Mouse (Mus musculus): Measurements from ENCODE around the gene Dpep1.
"Not testable (repeated sequence)": the region's sequence is repeated elsewhere in the genome, so short reads cannot be mapped to it uniquely, and the experiment has no call there.

Dpep1 gene

DNA sequence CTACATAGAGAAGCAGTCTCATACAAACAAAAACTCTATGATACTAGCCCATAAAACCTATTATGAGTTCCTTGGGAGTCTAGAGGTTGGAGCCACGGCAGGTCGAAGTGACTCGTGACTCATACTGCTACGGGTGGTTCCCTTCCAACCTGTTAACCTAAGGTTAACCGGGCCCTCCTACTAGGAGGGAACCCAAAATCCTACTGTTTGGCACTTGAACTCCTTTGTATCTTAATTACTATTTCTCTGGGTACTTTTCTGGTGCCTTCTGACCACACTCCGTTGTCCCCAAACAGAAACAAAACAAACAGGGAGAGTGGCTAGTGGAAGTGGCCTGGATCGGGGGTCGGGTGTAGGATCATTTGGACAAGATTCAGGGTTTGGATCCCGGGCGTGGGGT lies 25.8 kb downstream of the Dpep1 start:
- DNase-seq (ENCODE audit: low read depth in 1 of 2, low spot score in 2 of 2) = no peak

DNA sequence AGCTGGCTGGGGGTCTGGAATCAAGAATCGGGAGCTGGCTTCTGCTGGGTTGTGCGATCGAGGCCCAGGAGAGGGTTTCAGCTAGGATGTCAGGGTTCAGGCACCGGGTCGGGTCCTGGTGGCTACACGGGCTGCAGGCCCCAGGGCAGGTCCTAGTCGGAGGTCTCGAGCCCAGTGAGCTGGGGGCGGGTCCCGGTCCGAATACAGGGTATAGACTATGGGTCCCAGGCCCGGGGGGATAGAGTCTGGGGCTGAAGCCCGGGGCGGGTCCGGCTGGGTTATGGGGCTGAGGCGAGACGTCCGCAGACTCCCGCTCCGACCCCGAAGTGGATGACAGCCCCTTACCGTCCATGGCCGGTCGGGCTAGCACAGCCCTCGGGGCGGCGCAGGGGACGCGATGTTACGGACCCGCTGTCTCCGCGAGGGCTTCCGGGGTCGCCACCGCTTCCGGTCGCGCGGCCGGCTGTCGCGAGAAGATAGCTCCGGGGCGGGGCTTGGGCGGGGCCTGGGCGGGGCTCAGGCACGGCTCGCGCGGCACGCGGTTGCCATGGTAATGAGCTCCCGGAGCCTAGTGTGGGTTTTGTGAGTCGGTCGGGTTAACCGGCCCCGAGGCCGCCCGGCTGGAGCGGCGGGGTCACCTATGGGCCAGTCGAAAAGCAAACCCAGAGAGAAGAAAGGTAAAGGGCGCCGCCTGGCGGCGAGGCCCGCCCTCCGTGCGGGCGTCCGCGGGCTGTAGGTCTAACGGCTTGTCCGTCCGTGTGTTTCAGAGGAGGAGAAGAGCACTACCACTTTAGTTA lies 26.5 kb downstream of the Dpep1 start, which contains the start of the genes Chmp1a and Spata33:
TSS of gene Chmp1a (minus strand) at position 443 of the 797 bp plus-strand sequence.
TSS of gene Spata33 (plus strand) at position 512 of the 797 bp plus-strand sequence.
- peak; percentile 65 to 75 for DNase-seq (ENCODE audit: low read depth in 1 of 2, low spot score in 2 of 2)

DNA sequence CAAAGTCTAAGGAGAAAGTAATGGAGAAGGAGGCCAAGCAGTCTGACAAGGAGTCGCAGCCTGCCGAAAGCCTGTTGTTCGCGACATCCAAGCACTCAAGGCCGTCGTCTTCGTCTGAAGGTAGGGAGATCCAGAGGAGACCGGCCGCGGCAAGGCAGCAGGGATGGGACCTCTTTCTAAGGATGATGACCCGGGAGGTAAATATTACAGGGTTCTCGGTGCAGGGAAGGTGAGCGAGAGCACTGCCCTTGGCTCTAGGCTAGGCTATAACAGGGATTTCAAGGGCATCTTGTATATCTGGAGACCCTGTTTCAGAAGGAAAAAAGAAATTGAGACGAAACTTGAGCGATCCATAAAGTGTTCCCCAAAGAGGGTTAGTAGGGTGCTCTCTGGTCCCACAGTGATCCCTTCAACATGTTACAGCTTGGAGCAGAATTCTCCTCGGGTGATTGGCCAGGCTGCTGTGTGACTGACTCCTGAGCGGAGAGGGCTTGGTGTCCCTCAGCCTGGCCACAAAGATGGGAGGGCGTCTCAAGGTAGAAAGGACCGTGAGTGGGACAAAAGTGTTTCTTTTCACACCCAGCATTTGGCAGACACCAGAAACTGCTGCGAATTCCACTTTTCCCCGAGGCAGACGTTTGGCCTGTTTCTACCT lies 27.2 kb downstream of the Dpep1 start:
- DNase-seq (ENCODE audit: low read depth in 1 of 2, low spot score in 2 of 2) = no peak

GRCm38 (mm10) chr8:123215430-123215829 lies 29.4 kb downstream of the Dpep1 start:
- DNase-seq (ENCODE audit: low read depth in 1 of 2, low spot score in 2 of 2) = no peak

DNA sequence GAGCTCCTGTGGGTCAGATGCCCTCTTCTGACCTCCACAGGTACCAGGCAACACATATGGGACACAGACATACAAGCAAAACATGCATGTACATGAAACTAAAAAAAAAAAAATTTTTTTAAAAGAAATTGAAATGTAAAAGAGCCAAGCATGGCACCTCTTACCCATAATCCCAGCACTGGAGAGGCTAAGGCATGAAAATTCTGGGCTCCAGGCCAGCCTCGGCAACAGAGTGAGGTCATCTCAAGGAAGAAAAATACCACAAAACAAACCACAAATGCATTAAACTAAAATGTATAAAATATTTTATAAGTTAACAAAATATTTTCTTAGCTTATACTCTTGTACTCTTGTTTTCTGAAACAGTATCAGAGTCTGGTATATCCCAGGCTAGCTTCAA lies 34.9 kb downstream of the Dpep1 start:
- no peak for DNase-seq (ENCODE audit: low read depth in 1 of 2, low spot score in 2 of 2)

- DNase-seq (ENCODE audit: low read depth in 1 of 2, low spot score in 2 of 2) = peak; percentile 64 to 80
These were observed 38.5 kb downstream of the Dpep1 start, which contains the start of gene Cdk10 for GRCm38 (mm10) chr8:123224278-123225266. Gene Cdk10, plus strand, starts transcription at chr8:123224842.

GRCm38 (mm10) chr8:123228416-123228815 lies 42.4 kb downstream of the Dpep1 start:
- no peak for DNase-seq (ENCODE audit: low read depth in 1 of 2, low spot score in 2 of 2)

DNA sequence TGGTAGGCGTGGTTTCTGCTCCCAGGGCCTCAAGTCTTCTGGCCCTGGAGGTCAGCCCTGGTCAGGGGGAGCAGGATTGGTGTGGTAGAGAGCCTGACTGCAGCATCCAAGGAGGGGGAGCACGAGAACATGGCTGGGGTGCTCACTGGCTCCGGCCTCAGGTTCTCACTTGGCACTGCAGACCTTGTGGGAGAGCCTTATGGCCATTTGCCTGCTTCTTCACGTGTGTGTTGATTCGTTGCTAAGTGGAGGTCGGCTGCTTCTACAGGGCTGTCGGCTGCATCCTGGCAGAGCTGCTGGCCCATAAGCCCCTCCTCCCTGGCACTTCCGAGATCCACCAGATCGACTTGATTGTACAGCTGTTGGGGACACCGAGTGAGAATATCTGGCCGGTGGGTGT lies 44.3 kb downstream of the Dpep1 start:
- not testable (repeated sequence) for DNase-seq (ENCODE audit: low read depth in 1 of 2, low spot score in 2 of 2)

- DNase-seq (ENCODE audit: low read depth in 1 of 2, low spot score in 2 of 2) = no peak
These were observed 45.7 kb downstream of the Dpep1 start for GRCm38 (mm10) chr8:123231742-123232141.

- DNase-seq (ENCODE audit: low read depth in 1 of 2, low spot score in 2 of 2) = no peak
These were observed 46.5 kb downstream of the Dpep1 start for GRCm38 (mm10) chr8:123232553-123232952.

GRCm38 (mm10) chr8:123233300-123233699 lies 47.3 kb downstream of the Dpep1 start:
- no peak for DNase-seq (ENCODE audit: low read depth in 1 of 2, low spot score in 2 of 2)

DNA sequence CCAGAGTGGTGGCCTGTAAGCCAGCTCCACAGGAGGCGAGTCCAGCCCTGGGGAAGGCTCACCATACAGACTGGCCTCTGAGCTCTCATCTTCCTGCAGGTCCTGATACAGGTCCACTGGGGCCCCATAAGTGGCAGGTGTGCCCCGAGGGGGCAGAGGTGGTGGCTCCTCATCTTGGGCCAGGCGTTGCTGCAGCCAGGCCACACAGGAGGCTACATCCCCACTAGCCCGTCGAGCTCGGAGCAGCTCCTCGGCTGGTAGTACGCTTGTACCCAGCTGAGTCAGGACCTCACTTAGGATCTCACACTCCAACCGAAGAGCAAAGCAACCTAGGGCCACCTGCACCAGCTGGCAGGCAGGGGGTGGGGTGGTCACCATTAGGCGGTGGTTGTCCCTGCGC lies 47.7 kb downstream of the Dpep1 start:
- DNase-seq (ENCODE audit: low read depth in 1 of 2, low spot score in 2 of 2) = no peak

DNA sequence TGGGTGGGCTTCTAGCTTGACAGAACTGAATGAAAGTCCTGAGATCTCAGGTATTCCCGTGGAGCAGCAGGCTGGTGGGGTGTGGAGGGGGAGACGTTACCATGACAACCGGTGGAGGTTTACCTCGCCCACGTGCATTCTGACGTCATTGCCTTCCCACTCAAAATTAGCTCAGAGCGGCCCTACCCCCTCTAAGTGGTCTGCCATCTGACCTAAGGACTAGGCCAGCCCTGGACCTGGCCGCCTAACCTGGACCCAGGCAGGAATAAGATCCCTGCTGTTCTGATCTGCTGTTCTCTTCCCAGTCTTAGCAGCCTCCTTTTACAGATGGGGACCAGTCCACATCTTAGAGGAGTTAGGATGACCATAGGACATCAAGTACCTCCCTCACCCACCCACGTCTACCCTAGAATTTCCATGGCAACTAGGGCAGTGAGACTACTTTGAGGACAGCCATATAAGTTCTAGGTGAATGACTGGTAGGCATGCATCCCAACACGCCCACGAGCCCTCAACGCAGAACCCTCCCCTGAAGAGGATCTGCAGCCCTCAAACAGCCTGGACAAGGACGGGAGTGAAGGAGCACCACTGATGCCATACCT lies 49.0 kb downstream of the Dpep1 start:
- DNase-seq (ENCODE audit: low read depth in 1 of 2, low spot score in 2 of 2) = no peak

GRCm38 (mm10) chr8:123235520-123236497 lies 49.8 kb downstream of the Dpep1 start, which contains the start of gene Spata2l:
Gene Spata2l, minus strand, starts transcription at chr8:123236233.
- peak; percentile 14 to 60 for DNase-seq (ENCODE audit: low read depth in 1 of 2, low spot score in 2 of 2)

DNA sequence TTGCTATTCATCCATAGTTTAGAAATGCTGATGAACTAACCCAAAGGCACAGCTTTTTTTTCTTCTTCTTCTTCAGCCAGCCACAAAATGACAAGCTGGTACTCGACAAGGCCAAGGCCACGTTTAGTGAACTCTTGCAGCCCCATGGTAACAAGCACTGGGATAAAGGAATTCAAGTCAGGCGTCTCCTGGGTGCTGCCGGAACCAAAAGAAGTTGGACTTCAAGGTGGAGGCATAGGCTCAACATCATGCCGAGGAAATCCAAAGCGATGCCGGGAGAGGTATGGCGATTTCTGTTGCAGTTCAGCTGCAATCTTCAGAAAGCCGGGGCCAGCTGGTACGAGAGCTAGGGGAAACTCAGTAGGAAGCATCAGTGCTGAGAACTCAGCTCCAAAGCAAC lies 53.4 kb downstream of the Dpep1 start:
- DNase-seq (ENCODE audit: low read depth in 1 of 2, low spot score in 2 of 2) = no peak

DNA sequence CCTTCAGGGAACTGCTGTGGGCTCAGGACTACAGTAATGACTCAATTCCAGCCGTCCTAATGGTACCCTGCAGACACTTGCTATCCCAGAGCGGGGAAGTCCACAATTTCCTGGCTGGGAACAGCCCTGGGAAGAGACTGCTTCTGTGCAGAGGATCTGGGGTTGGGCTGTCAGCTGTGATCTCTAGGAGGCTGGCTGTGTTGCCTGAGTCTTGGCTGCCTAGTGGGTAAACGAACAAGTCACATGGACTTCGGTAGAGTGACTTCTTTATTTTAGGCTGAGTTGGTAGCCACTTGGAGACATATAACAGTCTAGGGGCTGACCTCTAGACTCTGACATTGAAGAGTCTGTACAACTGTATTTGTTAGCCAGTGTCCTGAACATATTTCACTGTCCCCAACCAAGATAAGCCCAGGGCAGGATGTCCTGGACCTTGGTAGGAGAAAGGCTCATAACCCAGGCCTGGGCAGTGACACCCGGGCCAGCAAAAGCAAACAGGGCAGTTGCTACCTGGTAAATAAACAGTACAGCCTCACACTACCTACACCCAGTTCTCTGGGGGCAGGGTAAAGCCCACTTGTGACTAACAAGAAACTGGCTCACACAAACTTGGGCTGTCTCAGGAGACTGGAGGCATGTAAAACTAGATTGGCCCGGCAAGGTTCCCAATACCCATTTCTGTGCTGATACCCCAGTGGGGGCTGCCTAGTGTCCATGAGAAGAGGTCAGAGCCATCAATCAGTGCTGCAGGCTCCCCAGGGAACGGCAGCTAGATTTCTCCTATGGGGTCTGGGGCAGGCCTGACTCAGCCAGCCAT lies 56.3 kb downstream of the Dpep1 start:
- DNase-seq (ENCODE audit: low read depth in 1 of 2, low spot score in 2 of 2) = no peak

- DNase-seq (ENCODE audit: low read depth in 1 of 2, low spot score in 2 of 2) = no peak
These were observed 57.0 kb downstream of the Dpep1 start for GRCm38 (mm10) chr8:123243053-123243452.

GRCm38 (mm10) chr8:123244382-123244781 lies 58.3 kb downstream of the Dpep1 start:
- DNase-seq (ENCODE audit: low read depth in 1 of 2, low spot score in 2 of 2) = no peak

DNA sequence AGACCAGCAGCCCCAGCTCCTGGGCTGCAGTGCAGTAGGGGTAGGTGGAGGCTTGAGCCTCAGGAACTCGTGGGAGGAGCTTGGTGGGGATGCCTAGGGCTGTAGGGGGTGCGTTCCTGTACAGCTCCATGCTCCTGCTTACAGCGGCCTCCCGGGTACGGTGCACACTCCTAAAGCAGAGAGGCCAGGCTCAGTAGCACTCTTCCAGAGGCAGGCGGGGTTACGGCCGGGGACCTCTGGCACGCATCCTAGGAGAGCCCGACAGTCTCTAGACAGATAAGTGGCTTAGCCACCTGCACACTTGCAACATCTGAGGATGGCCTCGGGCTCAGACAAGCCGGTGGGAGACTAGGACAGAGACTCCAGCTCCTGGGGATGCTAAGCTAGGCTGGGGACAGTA lies 59.5 kb downstream of the Dpep1 start:
- no peak for DNase-seq (ENCODE audit: low read depth in 1 of 2, low spot score in 2 of 2)

Data from monocyte, adult 2 months (primary cell).